Mouse (Mus musculus): ENCODE data around the gene Olfr74. TPM values are rescaled to one million over a fixed set of nuclear protein-coding genes. Genes with fewer than 3 reads are reported as not detected.
"Not testable (repeated sequence)": the region's sequence is repeated elsewhere in the genome, so short reads cannot be mapped to it uniquely, and the experiment has no call there.

The Olfr74 gene
- not detected in 2 replicates for total RNA-seq (2014; rRNA removed)
- polyA plus RNA-seq (2015; fragmentation: Nextera tagmentation; extraction: Ambion mirVana) = not detected in 2 replicates

- Histone ChIP-seq H3K4me2 (ENCODE audit: low read depth) (no peak within 1 kb of the TSS), H3K27me3 (ENCODE audit: insufficient read depth, low read length) (no peaks in the 10 kb centered on the region), H3K4me3 (ENCODE audit: low read depth, low read length) (no peak within 1 kb of the TSS), H3K9ac (no peak within 1 kb of the TSS), H3K4me1 (ENCODE audit: insufficient read depth) (no peaks in the 10 kb centered on the region), H3K27ac (ENCODE audit: low read depth, low read length) (no peak within 1 kb of the TSS), H3K36me3 (ENCODE audit: insufficient read depth) (no peaks in the 10 kb centered on the region), H3K9me3 (ENCODE audit: low read length) (no peaks in the 10 kb centered on the region)
- no peak for TF ChIP-seq CTCF (IDR thresholded peaks at IDR 0.05; ENCODE audit: low read depth)
- ATAC-seq (no peak), DNase-seq (no peak)
- WGBS = 81% methylated on average over 3 of the region's 3 CpGs
Observed at GRCm38 (mm10) chr2:87974563-87974962, at the start of gene Olfr74. Gene Olfr74 (minus strand): TSS chr2:87974663.

GRCm38 (mm10) chr2:88022474-88022873 lies 48.0 kb upstream of the Olfr74 start, which contains the start of gene Olfr1161:
Gene Olfr1161 (plus strand): TSS chr2:88022774.
- not testable (repeated sequence) for H3K4me2 ChIP-seq (ENCODE audit: low read depth); H3K4me3 ChIP-seq (ENCODE audit: low read depth, low read length); ATAC-seq; H3K27me3 ChIP-seq (ENCODE audit: insufficient read depth, low read length); H3K9ac ChIP-seq; H3K4me1 ChIP-seq (ENCODE audit: insufficient read depth); DNase-seq; H3K36me3 ChIP-seq (ENCODE audit: insufficient read depth); H3K9me3 ChIP-seq (ENCODE audit: low read length); H3K27ac ChIP-seq (ENCODE audit: low read depth, low read length)
- 85% methylated on average over 1 of the region's 1 CpGs for WGBS

GRCm38 (mm10) chr2:88007515-88008318 lies 33.3 kb upstream of the Olfr74 start, which contains the start of gene Olfr1160:
Gene Olfr1160 (minus strand): TSS chr2:88008268.
- Histone ChIP-seq H3K27me3 (ENCODE audit: insufficient read depth, low read length) (no peaks in the 10 kb centered on the region), H3K4me2 (ENCODE audit: low read depth) (no peak within 1 kb of the TSS), H3K9ac (no peak within 1 kb of the TSS), H3K4me3 (ENCODE audit: low read depth, low read length) (no peak within 1 kb of the TSS), H3K27ac (ENCODE audit: low read depth, low read length) (no peak within 1 kb of the TSS), H3K36me3 (ENCODE audit: insufficient read depth) (no peaks in the 10 kb centered on the region), H3K4me1 (ENCODE audit: insufficient read depth) (no peaks in the 10 kb centered on the region), H3K9me3 (ENCODE audit: low read length) (no peaks in the 10 kb centered on the region)
- ATAC-seq (no peak), DNase-seq (no peak)
- TF ChIP-seq CTCF (IDR thresholded peaks at IDR 0.05; ENCODE audit: low read depth) = no peak

GRCm38 (mm10) chr2:87989813-87990212 lies 15.3 kb upstream of the Olfr74 start, which contains the start of gene Olfr1158:
Gene Olfr1158 (plus strand): TSS chr2:87990113.
- no peak for DNase-seq

GRCm38 (mm10) chr2:87968199-87968598 lies 6.3 kb downstream of the Olfr74 start, which contains the start of gene Olfr1157:
Gene Olfr1157 (minus strand): TSS chr2:87968299.
- no peaks in the 10 kb centered on the region for H3K36me3 ChIP-seq (ENCODE audit: insufficient read depth)
- no peak within 1 kb of the TSS for H3K4me2 ChIP-seq (ENCODE audit: low read depth)
- H3K27me3 ChIP-seq (ENCODE audit: insufficient read depth, low read length) = no peaks in the 10 kb centered on the region
- DNase-seq = no peak
- no peak within 1 kb of the TSS for H3K27ac ChIP-seq (ENCODE audit: low read depth, low read length)
- no peak within 1 kb of the TSS for H3K9ac ChIP-seq
- no peak for TF ChIP-seq CTCF (IDR thresholded peaks at IDR 0.05; ENCODE audit: low read depth)
- ATAC-seq = no peak
- H3K4me1 ChIP-seq (ENCODE audit: insufficient read depth) = no peaks in the 10 kb centered on the region
- 96% methylated on average over 4 of the region's 4 CpGs for WGBS
- no peaks in the 10 kb centered on the region for H3K9me3 ChIP-seq (ENCODE audit: low read length)
- H3K4me3 ChIP-seq (ENCODE audit: low read depth, low read length) = no peak within 1 kb of the TSS

More at GRCm38 (mm10) chr2:87989813-87990212, 15.3 kb upstream of the Olfr74 start, which contains the start of gene Olfr1158:
- Histone ChIP-seq H3K27me3 (ENCODE audit: insufficient read depth, low read length) (no peaks in the 10 kb centered on the region), H3K4me1 (ENCODE audit: insufficient read depth) (no peaks in the 10 kb centered on the region), H3K4me2 (ENCODE audit: low read depth) (no peak within 1 kb of the TSS), H3K36me3 (ENCODE audit: insufficient read depth) (no peaks in the 10 kb centered on the region), H3K9me3 (ENCODE audit: low read length) (no peaks in the 10 kb centered on the region), H3K27ac (ENCODE audit: low read depth, low read length) (no peak within 1 kb of the TSS), H3K9ac (no peak within 1 kb of the TSS), H3K4me3 (ENCODE audit: low read depth, low read length) (no peak within 1 kb of the TSS)
- no peak for ATAC-seq
- TF ChIP-seq CTCF (IDR thresholded peaks at IDR 0.05; ENCODE audit: low read depth) = no peak

- no peak for TF ChIP-seq CTCF (IDR thresholded peaks at IDR 0.05; ENCODE audit: low read depth)
- Histone ChIP-seq H3K4me1 (ENCODE audit: insufficient read depth) (no peaks in the 10 kb centered on the region), H3K4me2 (ENCODE audit: low read depth) (no peak within 1 kb of the TSS), H3K4me3 (ENCODE audit: low read depth, low read length) (no peak within 1 kb of the TSS), H3K27ac (ENCODE audit: low read depth, low read length) (no peak within 1 kb of the TSS), H3K9ac (no peak within 1 kb of the TSS), H3K36me3 (ENCODE audit: insufficient read depth) (no peaks in the 10 kb centered on the region), H3K27me3 (ENCODE audit: insufficient read depth, low read length) (no peaks in the 10 kb centered on the region), H3K9me3 (ENCODE audit: low read length) (no peaks in the 10 kb centered on the region)
- DNase-seq (no peak), ATAC-seq (no peak)
Observed at GRCm38 (mm10) chr2:87953000-87953399, 21.5 kb downstream of the Olfr74 start, which contains the start of gene Olfr1156. Gene Olfr1156 (minus strand): TSS chr2:87953100.

- 98% methylated on average over 1 of the region's 1 CpGs for WGBS
- no peak for TF ChIP-seq CTCF (IDR thresholded peaks at IDR 0.05; ENCODE audit: low read depth)
- Histone ChIP-seq H3K4me2 (ENCODE audit: low read depth) (no peak within 1 kb of the TSS), H3K27ac (ENCODE audit: low read depth, low read length) (no peak within 1 kb of the TSS), H3K9me3 (ENCODE audit: low read length) (no peaks in the 10 kb centered on the region), H3K9ac (no peak within 1 kb of the TSS), H3K4me3 (ENCODE audit: low read depth, low read length) (no peak within 1 kb of the TSS), H3K4me1 (ENCODE audit: insufficient read depth) (no peaks in the 10 kb centered on the region), H3K36me3 (ENCODE audit: insufficient read depth) (no peaks in the 10 kb centered on the region), H3K27me3 (ENCODE audit: insufficient read depth, low read length) (no peaks in the 10 kb centered on the region)
- no peak for DNase-seq
- ATAC-seq = no peak
Observed at GRCm38 (mm10) chr2:87945037-87945436, 29.4 kb downstream of the Olfr74 start, which contains the start of gene Olfr1155. Gene Olfr1155 (minus strand): TSS chr2:87945137.

Other genes with a start within 250 kb of the Olfr74 start
- not detected in 2 replicates for gene Olfr1138, start 234.7 kb downstream of the Olfr74 start, total RNA-seq (2014; rRNA removed)
- gene Olfr1138, start 234.7 kb downstream of the Olfr74 start, polyA plus RNA-seq (2015; fragmentation: Nextera tagmentation; extraction: Ambion mirVana) = not detected in 2 replicates
- gene Olfr1140, start 230.9 kb downstream of the Olfr74 start, total RNA-seq (2014; rRNA removed) = not detected in 2 replicates
- not detected in 2 replicates for gene Olfr1140, start 230.9 kb downstream of the Olfr74 start, polyA plus RNA-seq (2015; fragmentation: Nextera tagmentation; extraction: Ambion mirVana)
- not detected in 2 replicates for gene Olfr1141, start 220.7 kb downstream of the Olfr74 start, total RNA-seq (2014; rRNA removed)
- gene Olfr1141, start 220.7 kb downstream of the Olfr74 start, polyA plus RNA-seq (2015; fragmentation: Nextera tagmentation; extraction: Ambion mirVana) = not detected in 2 replicates
- not detected in 2 replicates for gene Olfr152, start 195.2 kb downstream of the Olfr74 start, total RNA-seq (2014; rRNA removed)
- gene Olfr152, start 195.2 kb downstream of the Olfr74 start, polyA plus RNA-seq (2015; fragmentation: Nextera tagmentation; extraction: Ambion mirVana) = not detected in 2 replicates
- not detected in 2 replicates for gene Olfr1143, start 174.1 kb downstream of the Olfr74 start, total RNA-seq (2014; rRNA removed)
- not detected in 2 replicates for gene Olfr1143, start 174.1 kb downstream of the Olfr74 start, polyA plus RNA-seq (2015; fragmentation: Nextera tagmentation; extraction: Ambion mirVana)
- not detected in 2 replicates for gene Olfr1145, start 164.8 kb downstream of the Olfr74 start, total RNA-seq (2014; rRNA removed)
- not detected in 2 replicates for gene Olfr1145, start 164.8 kb downstream of the Olfr74 start, polyA plus RNA-seq (2015; fragmentation: Nextera tagmentation; extraction: Ambion mirVana)
- gene Olfr1148, start 144.1 kb downstream of the Olfr74 start, total RNA-seq (2014; rRNA removed) = not detected in 2 replicates
- not detected in 2 replicates for gene Olfr1148, start 144.1 kb downstream of the Olfr74 start, polyA plus RNA-seq (2015; fragmentation: Nextera tagmentation; extraction: Ambion mirVana)
- not detected in 2 replicates for gene Olfr1150-ps1, start 130.7 kb downstream of the Olfr74 start, total RNA-seq (2014; rRNA removed)
- not detected in 2 replicates for gene Olfr1150-ps1, start 130.7 kb downstream of the Olfr74 start, polyA plus RNA-seq (2015; fragmentation: Nextera tagmentation; extraction: Ambion mirVana)
- gene Olfr1151, start 118.8 kb downstream of the Olfr74 start, total RNA-seq (2014; rRNA removed) = not detected in 2 replicates
- gene Olfr1151, start 118.8 kb downstream of the Olfr74 start, polyA plus RNA-seq (2015; fragmentation: Nextera tagmentation; extraction: Ambion mirVana) = not detected in 2 replicates
- not detected in 2 replicates for gene Olfr1152, start 108.2 kb downstream of the Olfr74 start, total RNA-seq (2014; rRNA removed)
- gene Olfr1152, start 108.2 kb downstream of the Olfr74 start, polyA plus RNA-seq (2015; fragmentation: Nextera tagmentation; extraction: Ambion mirVana) = not detected in 2 replicates
- gene Olfr1153, start 79.7 kb downstream of the Olfr74 start, total RNA-seq (2014; rRNA removed) = not detected in 2 replicates
- gene Olfr1153, start 79.7 kb downstream of the Olfr74 start, polyA plus RNA-seq (2015; fragmentation: Nextera tagmentation; extraction: Ambion mirVana) = not detected in 2 replicates
- not detected in 2 replicates for gene Olfr1154, start 69.5 kb downstream of the Olfr74 start, total RNA-seq (2014; rRNA removed)
- not detected in 2 replicates for gene Olfr1154, start 69.5 kb downstream of the Olfr74 start, polyA plus RNA-seq (2015; fragmentation: Nextera tagmentation; extraction: Ambion mirVana)
- not detected in 2 replicates for gene Olfr1155, start 29.5 kb downstream of the Olfr74 start, total RNA-seq (2014; rRNA removed)
- not detected in 2 replicates for gene Olfr1155, start 29.5 kb downstream of the Olfr74 start, polyA plus RNA-seq (2015; fragmentation: Nextera tagmentation; extraction: Ambion mirVana)
- gene Olfr1156, start 21.6 kb downstream of the Olfr74 start, total RNA-seq (2014; rRNA removed) = not detected in 2 replicates
- not detected in 2 replicates for gene Olfr1156, start 21.6 kb downstream of the Olfr74 start, polyA plus RNA-seq (2015; fragmentation: Nextera tagmentation; extraction: Ambion mirVana)
- not detected in 2 replicates for gene Olfr1157, start 6.4 kb downstream of the Olfr74 start, total RNA-seq (2014; rRNA removed)
- gene Olfr1157, start 6.4 kb downstream of the Olfr74 start, polyA plus RNA-seq (2015; fragmentation: Nextera tagmentation; extraction: Ambion mirVana) = not detected in 2 replicates
- not detected in 2 replicates for gene Olfr1158, start 15.4 kb upstream of the Olfr74 start, total RNA-seq (2014; rRNA removed)
- gene Olfr1158, start 15.4 kb upstream of the Olfr74 start, polyA plus RNA-seq (2015; fragmentation: Nextera tagmentation; extraction: Ambion mirVana) = not detected in 2 replicates
- gene Olfr1160, start 33.6 kb upstream of the Olfr74 start, total RNA-seq (2014; rRNA removed) = not detected in 2 replicates
- gene Olfr1160, start 33.6 kb upstream of the Olfr74 start, polyA plus RNA-seq (2015; fragmentation: Nextera tagmentation; extraction: Ambion mirVana) = not detected in 2 replicates
- not detected in 2 replicates for gene Olfr1161, start 48.1 kb upstream of the Olfr74 start, total RNA-seq (2014; rRNA removed)
- gene Olfr1161, start 48.1 kb upstream of the Olfr74 start, polyA plus RNA-seq (2015; fragmentation: Nextera tagmentation; extraction: Ambion mirVana) = not detected in 2 replicates
- gene Olfr73, start 63.0 kb upstream of the Olfr74 start, total RNA-seq (2014; rRNA removed) = 0.15 TPM in 1 of 2 replicates, not detected in the other
- not detected in 2 replicates for gene Olfr73, start 63.0 kb upstream of the Olfr74 start, polyA plus RNA-seq (2015; fragmentation: Nextera tagmentation; extraction: Ambion mirVana)
- not detected in 2 replicates for gene Olfr1162, start 76.5 kb upstream of the Olfr74 start, total RNA-seq (2014; rRNA removed)
- not detected in 2 replicates for gene Olfr1162, start 76.5 kb upstream of the Olfr74 start, polyA plus RNA-seq (2015; fragmentation: Nextera tagmentation; extraction: Ambion mirVana)
- not detected in 2 replicates for gene Olfr1163, start 97.2 kb upstream of the Olfr74 start, total RNA-seq (2014; rRNA removed)
- not detected in 2 replicates for gene Olfr1163, start 97.2 kb upstream of the Olfr74 start, polyA plus RNA-seq (2015; fragmentation: Nextera tagmentation; extraction: Ambion mirVana)
- not detected in 2 replicates for gene Olfr1164, start 119.3 kb upstream of the Olfr74 start, total RNA-seq (2014; rRNA removed)
- gene Olfr1164, start 119.3 kb upstream of the Olfr74 start, polyA plus RNA-seq (2015; fragmentation: Nextera tagmentation; extraction: Ambion mirVana) = not detected in 2 replicates
- gene Olfr1166, start 153.6 kb upstream of the Olfr74 start, total RNA-seq (2014; rRNA removed) = not detected in 2 replicates
- not detected in 2 replicates for gene Olfr1166, start 153.6 kb upstream of the Olfr74 start, polyA plus RNA-seq (2015; fragmentation: Nextera tagmentation; extraction: Ambion mirVana)
- not detected in 2 replicates for gene Olfr1167, start 180.5 kb upstream of the Olfr74 start, total RNA-seq (2014; rRNA removed)
- not detected in 2 replicates for gene Olfr1167, start 180.5 kb upstream of the Olfr74 start, polyA plus RNA-seq (2015; fragmentation: Nextera tagmentation; extraction: Ambion mirVana)
- not detected in 2 replicates for gene Olfr1168, start 207.2 kb upstream of the Olfr74 start, total RNA-seq (2014; rRNA removed)
- not detected in 2 replicates for gene Olfr1168, start 207.2 kb upstream of the Olfr74 start, polyA plus RNA-seq (2015; fragmentation: Nextera tagmentation; extraction: Ambion mirVana)